Mouse (Mus musculus) lung, postnatal 4 days (tissue): Measurements from ENCODE around the gene Dedd2.
"Not testable (repeated sequence)": the region's sequence is repeated elsewhere in the genome, so short reads cannot be mapped to it uniquely, and the experiment has no call there.

Experiments
- DNase-seq, 2 experiments: peaks; one replicate each; pipeline ENCODE4 v3.0.0; 2021

Gene Dedd2

DNA sequence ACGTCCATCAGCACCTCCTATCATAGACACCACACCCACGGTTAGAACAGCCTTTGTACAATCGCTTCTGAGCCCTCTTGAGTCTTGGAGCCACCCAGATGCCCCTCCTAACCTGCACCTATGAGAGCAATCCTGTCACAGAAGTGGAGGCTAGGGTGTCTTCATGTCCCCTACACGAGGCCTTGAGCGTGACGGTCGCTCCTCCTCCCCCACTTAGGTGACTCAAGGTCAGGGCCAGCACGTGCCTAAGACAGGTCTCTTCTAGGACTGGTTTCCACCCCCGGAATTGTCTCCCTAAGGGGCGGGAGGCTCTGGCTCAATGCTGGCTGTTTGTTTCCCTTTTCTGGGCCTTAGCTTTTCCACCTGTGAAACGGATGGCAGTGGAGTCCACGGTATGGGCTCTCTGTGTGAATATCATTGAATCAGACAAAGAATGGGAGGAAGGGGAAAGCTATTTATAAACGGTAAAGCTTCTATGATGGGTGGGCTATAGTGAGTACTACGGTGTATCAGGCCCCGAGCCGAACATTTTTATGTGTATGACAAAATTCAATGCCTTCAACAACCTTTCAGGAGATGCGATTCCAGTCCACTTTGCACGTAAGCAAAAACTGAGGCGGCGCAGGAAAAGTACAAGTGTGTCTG, at the start of gene Dedd2:
Gene Dedd2 (minus strand): TSS at position 159 of the 645 bp plus-strand sequence.
- no peak for DNase-seq

DNA sequence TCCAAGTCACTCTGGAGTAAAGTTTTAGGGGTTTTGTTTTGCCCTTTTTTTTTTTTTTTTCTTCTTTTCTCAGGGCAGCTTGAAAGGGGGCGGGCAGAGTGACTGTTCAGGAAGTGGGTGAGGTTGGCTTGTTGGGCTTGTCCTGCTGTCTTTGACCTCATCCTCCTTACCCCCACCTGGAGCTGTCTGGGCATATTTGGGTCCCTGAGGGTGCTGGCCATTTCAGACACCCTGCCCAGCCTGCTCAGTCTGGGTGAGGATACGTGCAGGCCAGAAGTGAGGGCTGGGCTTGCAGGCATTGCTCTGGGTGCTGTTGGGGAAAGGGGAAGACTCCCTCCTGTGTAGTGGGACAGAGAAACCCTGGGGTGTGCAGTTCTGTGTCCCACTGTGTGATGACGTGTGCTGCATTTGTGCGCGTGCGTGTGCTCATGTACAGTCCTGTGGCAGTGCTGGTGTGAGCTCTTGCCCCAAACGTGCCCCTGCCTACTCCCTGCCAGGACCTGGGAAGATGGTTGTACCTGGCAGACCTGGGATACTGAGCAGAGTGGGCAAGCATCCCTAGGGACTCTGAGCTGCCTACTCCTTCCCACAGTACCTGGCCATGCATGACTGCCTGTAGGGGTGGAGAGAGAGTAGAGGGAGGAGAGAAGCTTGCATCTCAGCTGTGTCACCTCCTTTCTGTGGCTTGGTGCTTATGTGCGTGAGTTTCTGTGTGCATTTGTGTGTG, 49.3 kb upstream of the Dedd2 start:
- DNase-seq: peak in 1 of 2 experiments; percentile 24

DNA sequence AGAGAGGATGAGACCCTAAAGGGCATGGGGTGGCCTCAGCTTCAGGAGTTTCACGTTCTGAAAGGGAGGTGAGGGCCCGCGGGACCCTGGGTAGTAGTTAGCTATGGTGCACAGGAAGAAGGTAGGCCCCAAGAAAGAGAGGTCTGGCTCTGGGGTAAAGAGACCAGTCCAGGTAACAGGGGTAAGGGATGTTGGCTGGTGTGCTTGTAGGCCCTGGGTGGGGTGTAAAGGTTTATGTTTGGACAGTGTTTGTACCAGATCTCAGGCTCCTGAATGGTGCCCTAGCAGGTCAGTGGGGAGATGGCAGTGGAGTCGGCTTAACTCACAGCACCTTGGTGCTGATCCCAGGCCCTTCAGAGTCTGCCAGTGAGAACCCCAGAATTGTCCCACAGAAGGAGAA, 48.6 kb upstream of the Dedd2 start:
- DNase-seq: peak in 1 of 2 experiments; percentile 14

DNA sequence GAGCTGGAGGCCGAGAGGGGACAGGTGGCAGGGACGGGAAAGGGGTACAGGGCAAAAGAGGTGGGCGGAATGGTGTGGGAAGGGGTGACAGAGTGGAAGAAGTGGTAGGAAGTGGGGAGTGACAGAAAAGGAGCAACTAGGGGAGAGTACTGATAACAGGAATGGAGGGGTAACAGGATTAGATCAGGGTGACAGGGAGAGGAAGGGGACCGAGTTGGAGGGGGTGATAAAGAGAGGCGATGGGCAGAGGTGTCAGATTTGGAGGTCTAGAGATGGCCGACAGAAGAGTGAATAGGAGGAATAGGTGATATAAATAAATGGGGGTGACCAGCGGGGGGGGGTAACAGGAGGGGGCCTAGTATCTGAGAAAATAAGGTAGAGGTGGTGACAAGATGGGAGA, 48.2 kb upstream of the Dedd2 start:
- no peak for DNase-seq

DNA sequence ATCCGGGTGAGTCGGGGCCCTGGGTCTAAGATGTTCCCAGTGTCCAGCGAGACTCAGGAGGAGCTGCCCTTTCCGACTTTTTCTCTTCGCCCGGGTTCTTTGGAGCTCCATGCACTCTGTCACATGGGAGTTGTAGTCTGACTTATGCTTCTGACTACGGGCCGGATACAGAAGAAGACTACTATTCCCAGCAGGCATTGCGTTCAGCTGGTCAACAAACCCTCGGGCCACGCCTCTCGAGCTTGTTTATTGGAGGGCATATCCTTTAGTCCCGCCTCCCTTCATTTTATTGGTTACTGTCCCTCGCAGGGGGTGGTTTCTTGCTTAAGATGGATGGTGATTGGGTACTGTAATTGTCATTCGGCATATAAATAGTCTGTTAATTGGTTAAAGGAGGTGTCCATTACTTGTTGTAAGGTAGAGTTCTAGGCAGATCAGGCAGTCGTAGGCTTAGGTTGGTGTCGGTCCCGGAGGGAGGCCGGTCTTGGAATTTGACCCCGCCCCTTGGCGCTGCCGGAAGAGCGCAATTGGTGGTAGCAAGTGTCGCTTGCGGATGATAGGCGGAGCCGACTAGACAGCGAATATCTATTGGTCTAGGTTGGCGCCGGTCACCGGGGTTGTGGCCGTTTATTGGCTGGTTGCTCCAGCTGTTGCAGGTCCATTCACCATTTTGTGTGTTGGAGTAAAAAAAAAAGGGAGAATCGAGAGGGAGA, 47.5 kb upstream of the Dedd2 start:
- DNase-seq: peak; percentile 99 to 100

DNA sequence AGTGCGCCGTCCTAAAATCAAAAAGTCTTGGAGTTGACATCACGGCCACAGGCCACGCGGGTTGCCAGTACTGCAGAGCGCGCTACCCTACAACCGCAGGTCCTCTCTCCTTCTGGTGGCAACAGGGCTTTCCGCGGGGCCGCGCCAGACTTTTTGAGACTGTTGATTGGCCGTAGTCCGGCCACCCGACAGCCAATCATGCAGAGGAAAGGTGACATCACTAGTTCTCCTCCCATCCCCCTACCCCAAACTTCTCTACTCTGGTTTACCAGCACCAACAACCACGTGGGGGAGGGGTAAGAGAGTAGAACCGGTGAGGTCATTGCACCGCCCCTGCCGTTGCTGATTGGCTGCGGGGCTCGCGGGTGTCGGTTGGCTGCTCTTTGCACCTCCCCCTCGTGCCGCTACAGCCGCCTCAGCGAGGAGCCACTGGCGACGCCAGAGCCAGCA, 46.9 kb upstream of the Dedd2 start, which contains the start of gene Cic:
Gene Cic (plus strand): TSS at position 404 of the 450 bp plus-strand sequence.
- DNase-seq: peak; percentile 98 to 99

DNA sequence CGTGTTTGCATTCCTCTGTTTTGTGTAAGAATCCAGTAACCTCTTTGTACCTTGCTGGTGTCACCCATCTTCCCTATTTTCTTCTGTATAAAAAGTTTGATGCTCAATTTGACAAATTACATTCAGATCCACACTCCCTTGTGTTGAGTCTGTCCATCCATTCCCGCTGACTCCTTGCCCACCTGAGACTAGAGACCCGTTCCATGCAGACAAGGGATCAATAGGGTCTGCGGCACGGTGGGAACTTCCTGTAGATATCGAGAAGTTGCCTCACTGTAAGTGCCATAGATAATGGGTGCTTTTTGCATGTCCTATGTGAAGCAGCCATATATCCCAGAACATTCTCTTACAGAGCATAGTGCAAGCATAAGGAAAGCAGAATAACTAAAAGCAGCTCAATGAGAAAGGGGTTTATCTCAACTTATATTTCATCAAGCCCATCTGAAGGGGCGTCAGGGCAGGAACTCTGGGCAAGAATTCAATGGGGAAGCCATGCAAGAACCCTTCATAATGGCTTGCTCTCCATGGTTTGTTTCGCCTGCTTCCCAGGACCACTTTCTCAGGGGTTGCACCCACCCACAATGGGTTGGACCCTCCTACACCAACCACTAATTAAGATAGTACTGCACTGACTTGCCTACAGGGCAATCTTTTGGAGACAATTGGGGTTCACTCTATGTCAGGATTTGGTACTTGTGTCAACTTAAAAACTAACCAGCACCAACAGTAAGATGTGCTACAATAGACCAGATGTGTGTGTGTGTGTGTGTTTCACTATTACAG, 46.0 kb upstream of the Dedd2 start:
- no peak for DNase-seq

DNA sequence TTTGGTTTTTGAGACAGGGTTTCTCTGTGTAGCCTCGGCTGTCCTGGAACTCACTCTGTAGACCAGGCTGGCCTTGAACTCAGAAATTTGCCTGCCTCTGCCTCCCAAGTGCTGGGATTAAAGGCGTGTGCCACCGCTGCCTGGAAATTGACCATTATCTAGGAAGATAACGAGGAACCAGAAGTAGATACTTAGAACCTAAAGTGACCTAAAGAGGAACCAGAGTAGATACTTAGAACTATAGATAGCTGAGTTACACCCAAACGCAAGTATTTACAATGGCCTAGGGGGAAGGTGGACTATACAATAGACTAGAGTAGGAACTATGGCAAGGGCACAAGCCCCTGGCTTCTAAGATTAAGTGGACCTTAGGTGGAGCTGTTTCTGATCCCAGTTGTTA, 45.3 kb upstream of the Dedd2 start:
- DNase-seq: not testable (repeated sequence)

DNA sequence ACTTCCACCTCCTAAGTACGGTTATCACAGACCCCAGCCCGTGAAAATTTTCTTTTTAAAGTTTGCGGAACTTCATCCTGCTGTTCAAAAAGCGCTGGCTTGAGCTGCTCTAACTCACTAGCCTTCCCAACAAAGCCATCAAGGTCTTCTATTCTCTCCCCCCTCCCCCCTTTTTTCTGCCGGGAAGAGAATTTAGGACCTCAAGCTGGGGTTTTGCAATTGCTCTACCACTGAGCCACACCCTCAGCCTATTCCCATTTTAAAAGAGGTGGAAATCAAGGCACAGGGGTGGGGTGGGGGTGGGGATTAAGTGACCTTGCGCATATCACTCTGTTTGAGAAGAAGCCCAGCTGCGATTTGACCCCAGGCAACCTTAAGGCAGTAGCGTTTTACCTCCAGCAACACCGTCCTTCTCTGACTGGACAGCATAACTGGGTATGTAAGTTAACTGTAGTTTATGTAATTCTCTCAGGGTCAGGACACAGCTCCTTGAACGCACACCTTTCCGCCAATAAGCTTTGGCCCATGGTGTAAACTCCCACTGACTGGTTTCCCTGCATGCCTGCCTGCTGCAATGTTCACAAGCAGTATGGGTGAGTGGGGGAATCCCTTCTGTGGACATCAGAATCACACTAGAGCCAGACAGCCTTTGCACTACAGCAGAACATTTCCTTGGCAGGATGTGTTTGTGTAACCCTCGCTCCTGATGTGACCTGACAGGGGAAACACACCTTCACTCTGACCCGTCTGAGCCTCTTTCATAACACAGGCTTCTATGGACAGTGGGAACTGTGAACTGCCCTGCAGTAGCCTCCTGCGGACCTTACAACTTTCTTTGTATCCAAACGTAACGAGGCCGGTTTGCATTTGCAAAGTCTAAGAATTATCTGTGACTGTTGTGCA, 43.8 kb upstream of the Dedd2 start:
- DNase-seq: no peak

DNA sequence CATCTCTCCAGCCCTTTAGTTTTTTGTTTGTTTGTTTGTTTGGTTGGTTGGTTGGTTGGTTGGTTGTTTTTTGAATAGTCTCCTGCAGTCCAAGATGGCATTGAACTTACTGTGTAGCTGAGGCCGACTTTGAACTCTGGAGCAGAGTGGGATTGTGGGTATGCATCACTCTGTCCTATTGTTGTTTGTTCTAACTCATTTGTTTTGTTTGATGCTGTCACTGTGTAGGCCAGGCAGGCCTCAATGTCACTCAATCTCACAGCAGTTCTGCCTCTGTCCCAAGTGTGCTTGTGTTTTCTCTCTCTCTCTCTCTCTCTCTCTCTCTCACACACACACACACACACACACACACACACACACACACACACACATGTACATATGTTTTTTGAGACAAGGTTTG, 41.5 kb upstream of the Dedd2 start:
- no peak for DNase-seq

DNA sequence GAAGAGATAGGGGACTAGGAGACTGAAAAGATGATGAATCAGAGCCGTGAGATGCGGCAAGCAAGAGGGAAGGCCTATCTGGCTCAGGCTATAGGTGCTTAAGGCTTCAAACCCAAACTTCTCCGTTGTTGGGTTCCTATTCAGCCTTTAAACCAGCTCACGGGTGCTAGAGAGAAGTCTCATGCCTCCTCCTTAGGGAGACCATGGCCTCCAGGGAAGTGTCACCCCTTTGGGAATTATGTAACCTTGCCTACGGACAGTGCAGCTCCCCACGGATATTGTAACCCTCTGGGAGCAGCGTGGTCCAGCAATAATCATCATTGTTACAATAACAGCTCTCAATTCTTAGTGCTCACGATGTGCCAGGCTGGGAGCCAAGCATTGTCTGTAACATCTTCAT, 31.4 kb upstream of the Dedd2 start:
- no peak for DNase-seq

DNA sequence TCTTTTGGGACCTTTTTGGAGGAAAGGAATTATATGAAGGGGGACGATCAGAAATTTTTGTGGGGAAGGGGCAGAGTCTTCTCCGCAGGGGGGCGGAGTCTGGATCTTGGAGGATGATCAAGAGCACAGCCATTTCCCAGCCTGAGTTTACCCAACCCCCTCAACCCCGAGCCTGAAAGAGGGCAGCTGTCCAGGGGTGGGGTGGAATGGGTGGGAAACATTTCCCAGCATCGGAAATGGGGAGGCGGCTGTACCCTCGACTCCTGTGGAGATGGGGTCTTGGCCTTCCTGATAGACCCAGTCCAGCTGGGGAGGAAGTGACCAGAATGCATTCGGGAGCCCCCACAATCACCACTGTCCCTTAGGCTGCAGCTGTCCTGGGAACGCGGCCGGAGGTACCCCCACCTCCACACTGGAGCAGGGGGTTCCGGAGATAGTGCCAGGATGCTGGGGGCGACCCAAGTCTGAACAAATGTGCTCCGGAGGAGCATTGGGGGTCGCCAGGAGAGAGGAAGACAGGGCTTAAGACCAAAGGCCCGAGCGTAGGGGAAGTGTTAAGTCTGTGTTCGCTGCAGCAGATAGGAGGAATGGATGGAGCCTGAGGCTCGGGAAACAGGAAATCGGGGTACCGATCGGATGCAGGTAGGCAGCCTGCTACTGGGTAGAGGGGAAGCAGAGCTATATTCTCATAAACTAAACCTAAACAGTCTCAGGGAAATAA, 30.8 kb upstream of the Dedd2 start:
- peak; percentile 81 to 87 for DNase-seq

DNA sequence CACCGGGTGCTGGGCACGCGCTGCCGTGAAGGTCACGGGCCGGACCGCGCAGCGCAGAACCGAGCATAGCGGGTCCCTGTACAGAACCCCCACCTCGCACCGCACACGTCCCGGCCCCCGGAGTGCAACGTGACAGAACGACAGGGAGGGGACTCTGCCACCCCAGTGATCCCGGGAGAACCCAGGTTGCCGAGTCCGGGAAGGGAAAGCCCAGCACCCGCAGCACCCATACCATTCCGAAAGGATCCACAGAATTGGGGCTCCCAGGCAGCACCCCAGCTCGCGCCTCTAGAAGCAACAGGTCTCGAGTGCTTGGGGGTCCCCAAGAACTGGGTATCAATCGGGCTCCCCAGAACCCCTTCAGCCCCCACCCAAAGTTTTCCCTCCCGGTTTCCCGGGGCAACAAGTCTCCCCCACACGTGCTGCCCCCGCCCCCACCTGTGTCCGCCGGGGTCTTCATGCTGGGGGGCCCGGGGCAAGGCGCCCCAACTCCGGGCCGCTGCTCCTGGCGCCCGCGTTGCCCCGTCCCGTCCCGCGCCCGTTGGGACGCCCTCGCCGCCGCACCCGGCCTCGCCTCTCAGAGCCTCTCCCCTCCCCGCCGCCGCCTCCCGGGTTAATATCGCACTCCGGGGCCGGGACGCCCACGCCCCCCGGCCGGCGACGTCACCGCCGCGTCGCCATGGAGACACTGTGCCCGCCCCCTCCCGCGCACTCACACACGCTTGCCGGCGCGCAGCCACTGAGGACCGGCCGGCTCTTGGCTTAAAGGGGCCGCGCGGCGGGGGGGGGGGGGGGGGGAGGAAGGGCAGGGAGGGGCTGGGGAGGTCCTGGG, 29.9 kb upstream of the Dedd2 start, which contains the start of gene Erf:
Gene Erf (minus strand): TSS at position 621 of the 832 bp plus-strand sequence.
- peak; percentile 97 for DNase-seq

DNA sequence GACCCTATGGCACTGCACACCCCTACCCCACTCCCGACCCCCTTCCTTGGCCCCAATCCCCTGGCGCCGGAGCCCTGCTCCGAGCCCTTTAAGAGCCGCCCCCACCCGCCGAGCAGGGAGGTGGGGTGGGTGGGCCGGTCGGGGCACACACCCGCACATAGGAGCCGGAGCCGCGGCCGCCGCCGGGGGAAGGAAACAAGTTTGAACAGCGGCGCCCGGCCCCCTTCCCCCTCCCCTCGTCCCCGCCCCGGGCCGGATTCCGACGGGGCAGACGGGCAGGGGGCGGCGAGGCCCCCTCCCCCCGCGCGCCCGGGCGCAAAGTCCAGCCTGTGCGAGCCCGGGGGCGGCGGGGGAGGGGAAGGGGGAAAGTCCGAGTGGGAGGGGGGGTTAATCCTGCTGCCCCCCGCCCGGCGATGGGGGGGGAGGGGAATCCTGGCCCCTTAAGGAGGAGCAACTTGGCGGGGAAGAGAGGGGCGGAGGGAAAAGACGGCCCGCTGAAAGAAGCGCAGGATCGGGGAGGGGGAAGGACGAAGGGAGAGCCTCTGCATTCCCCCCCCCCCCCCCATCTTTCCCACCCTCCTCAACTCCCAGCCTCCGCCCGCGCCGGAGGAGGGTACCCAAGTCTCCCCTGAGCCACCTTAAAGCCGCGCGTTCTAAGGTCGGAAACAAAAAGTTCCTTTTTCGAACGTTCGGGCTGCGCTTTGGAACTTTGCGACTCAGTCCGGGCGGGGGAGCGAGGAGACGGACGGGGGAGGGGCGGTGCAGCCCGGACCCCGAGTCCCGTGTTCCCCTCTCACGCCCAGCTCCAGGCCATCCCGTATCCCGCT, 29.1 kb upstream of the Dedd2 start:
- peak; percentile 85 to 91 for DNase-seq

DNA sequence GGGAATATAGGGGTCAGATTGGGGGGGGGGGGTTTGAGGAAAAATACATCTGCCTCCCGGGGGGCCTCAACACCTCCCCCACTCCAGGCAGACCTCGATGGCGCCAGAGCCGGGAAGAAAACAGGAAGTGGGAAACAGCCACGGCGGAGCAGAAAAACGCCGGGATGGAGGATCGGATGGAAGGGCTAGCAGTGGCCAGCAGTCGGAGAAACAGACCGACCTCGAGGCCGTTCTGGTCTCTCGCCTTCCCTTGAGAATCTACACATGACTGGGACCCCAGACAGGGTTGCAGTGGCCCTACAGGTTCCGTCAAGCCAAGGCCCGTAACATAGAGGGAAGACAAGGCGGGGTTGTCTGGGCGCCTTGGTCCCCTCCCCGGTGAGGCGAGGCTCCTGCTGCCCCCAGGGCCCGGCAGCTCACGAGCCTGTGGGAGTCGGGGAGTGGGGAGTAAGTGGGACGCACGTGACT, 28.5 kb upstream of the Dedd2 start:
- DNase-seq: peak in 1 of 2 experiments; percentile 54

DNA sequence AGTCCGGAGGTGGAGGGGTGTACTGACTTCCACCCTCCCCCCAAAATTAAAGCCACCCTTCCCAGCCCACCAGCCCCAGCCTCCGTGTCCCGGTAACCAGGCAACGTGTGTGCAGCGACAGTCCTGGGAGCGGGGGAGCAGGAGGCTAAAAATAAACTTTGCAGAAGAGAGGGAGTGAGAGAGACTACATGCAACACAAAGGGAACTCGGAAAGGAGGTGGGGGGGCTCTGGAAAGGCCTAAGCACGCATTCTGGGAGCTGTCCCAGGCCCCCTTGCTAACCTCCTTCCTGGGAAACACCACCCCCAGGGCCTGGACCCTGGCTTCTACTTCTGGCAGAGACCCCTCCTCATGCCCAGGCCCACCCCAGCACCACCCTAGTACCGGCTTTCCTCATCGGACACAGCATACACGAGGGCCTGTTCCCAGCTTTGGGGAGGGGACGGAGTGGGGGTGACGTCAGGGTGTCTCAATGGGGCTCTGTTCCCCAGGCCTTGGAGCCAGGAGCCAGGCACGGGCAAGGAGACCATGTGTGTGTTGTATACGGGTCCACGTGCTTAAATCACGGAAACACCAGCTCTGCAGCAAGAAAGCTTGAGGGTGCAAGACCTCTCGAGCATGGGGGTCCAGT, 27.7 kb upstream of the Dedd2 start:
- DNase-seq: peak; percentile 54 to 69

DNA sequence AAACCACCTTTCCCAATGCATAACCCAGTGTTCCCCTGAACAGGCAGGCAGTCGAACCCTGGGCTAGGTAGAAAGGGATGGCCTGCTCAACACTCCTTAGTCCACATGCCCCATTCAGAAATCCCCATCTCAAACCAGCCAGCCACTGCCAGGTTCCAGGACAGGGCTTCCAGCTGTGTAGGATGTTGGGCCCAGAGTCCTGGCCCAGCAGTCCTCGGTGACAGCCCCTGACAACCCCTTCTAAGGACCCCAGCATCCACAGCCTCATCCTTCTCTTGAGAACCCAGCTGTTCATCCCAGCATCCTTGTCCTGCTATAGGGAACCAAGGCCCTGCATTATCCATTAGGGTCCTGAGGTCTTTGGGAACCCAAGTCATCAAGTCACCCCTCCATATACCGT, 27.1 kb upstream of the Dedd2 start:
- no peak for DNase-seq

DNA sequence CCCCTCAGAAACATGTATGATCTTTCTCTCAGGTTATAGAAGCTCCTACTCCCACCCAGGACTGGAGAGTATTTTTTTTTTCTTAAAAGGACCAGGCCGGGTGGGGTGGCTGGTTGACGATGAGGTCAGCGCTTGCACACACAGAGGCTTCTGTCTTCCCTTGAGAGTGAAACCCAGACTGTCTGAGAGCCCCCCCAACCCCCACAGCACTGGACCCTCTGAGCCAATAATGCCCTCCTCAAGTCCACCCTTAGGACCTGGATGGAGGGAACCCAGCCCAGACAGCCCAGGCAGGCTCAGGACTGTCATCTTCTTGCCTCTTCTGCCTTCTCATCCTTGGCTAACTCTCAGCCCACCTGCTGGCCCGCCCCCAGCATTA, 26.3 kb upstream of the Dedd2 start:
- peak in 1 of 2 experiments; percentile 48 for DNase-seq
